Mouse (Mus musculus) lung, adult 2 months (tissue): Measurements from ENCODE around the gene Heg1.

Source experiments
- CTCF ChIP-seq: fragments of 200-500 bp; IDR thresholded peaks from 2 replicates; pipeline ENCODE4 v1.5.1; 2011; ENCODE audit warnings: mild to moderate bottlenecking, low read length, control low read depth; ENCODE audit not compliant: insufficient read depth
- POLR2A ChIP-seq: fragments of 200-500 bp; IDR thresholded peaks from 2 replicates; pipeline ENCODE4 v1.6.1; 2011; ENCODE audit warnings: low read depth, mild to moderate bottlenecking, control low read depth, low read length, borderline replicate concordance; ENCODE audit errors: extremely low read depth

- TF ChIP-seq CTCF (no peak), POLR2A (no peak)
These were observed 11.5 kb upstream of the Heg1 start for GRCm38 (mm10) chr16:33672643-33673042.
